Mouse (Mus musculus): ENCODE results near the gene Cidec. TPM values are rescaled to one million over a fixed set of nuclear protein-coding genes. Genes with fewer than 3 reads are reported as not detected.

The Cidec gene
- total and polyA plus RNA-seq, 2 experiments, result 0.92 to 1.5 TPM

- H3K4me3 ChIP-seq (ENCODE audit: insufficient read depth, low read depth, low read length), result peak overlapping the region; percentile 72
- H3K27me3 ChIP-seq (ENCODE audit: control insufficient read depth, insufficient read depth, low read length), result no peaks in the 10 kb centered on the region
- peak; percentile 79 for DNase-seq (ENCODE audit: extremely low read depth, low read depth, low spot score)
- H3K36me3 ChIP-seq (ENCODE audit: control insufficient read depth, insufficient read depth, low read length), result peaks cover 10% of the 10 kb centered on the region; the same call in 1 of the 2 replicates
- peak overlapping the region; percentile 97 for H3K27ac ChIP-seq (replicated peaks; ENCODE audit: insufficient read depth, low read depth, low read length)
- H3K9ac ChIP-seq (ENCODE audit: low read depth, low read length), result peak overlapping the region; percentile 76
- TF ChIP-seq CTCF (IDR thresholded peaks at IDR 0.05; ENCODE audit: low read depth, low read length) (no peak), POLR2A (IDR thresholded peaks at IDR 0.05; ENCODE audit: extremely low read depth, insufficient read depth, low read length) (no peak)
- peaks cover 20% of the 10 kb centered on the region; the same call in 1 of the 2 replicates for H3K79me2 ChIP-seq (ENCODE audit: control insufficient read depth, insufficient read depth, low read length)
- 4% methylated on average over 7 of the region's 7 CpGs for WGBS
- peaks cover 7% of the 10 kb centered on the region for H3K4me1 ChIP-seq (ENCODE audit: control insufficient read depth, insufficient read depth, low read length)
Observed at GRCm38 (mm10) chr6:113377172-113377495, 58.4 kb downstream of the Cidec start.

Other genes with a start within 250 kb of the Cidec start
- gene Lhfpl4, start 240.4 kb downstream of the Cidec start, total RNA-seq (2014; rRNA removed), result 0.07 TPM in 1 of 2 replicates, not detected in the other
- gene Lhfpl4, start 240.4 kb downstream of the Cidec start, polyA plus RNA-seq (2012; rRNA removed), result 0.02 TPM in 1 of 2 replicates, not detected in the other
- gene Mtmr14, start 197.9 kb downstream of the Cidec start, total RNA-seq (2014; rRNA removed), result 22.4 and 24.1 TPM in 2 replicates
- gene Mtmr14, start 197.9 kb downstream of the Cidec start, polyA plus RNA-seq (2012; rRNA removed), result 28.8 and 32.8 TPM in 2 replicates
- not detected in 2 replicates for gene Cpne9, start 153.5 kb downstream of the Cidec start, total RNA-seq (2014; rRNA removed)
- not detected in 2 replicates for gene Cpne9, start 153.5 kb downstream of the Cidec start, polyA plus RNA-seq (2012; rRNA removed)
- 5.4 and 5.5 TPM in 2 replicates for gene Brpf1, start 128.6 kb downstream of the Cidec start, total RNA-seq (2014; rRNA removed)
- gene Brpf1, start 128.6 kb downstream of the Cidec start, polyA plus RNA-seq (2012; rRNA removed), result 6.7 and 10.2 TPM in 2 replicates
- 4.8 and 5.0 TPM in 2 replicates for gene Ogg1, start 108.8 kb downstream of the Cidec start, total RNA-seq (2014; rRNA removed)
- 9.2 and 10.4 TPM in 2 replicates for gene Ogg1, start 108.8 kb downstream of the Cidec start, polyA plus RNA-seq (2012; rRNA removed)
- 16.1 and 18.8 TPM in 2 replicates for gene Camk1, start 91.8 kb downstream of the Cidec start, total RNA-seq (2014; rRNA removed)
- 12.1 and 15.6 TPM in 2 replicates for gene Camk1, start 91.8 kb downstream of the Cidec start, polyA plus RNA-seq (2012; rRNA removed)
- gene Tada3, start 57.9 kb downstream of the Cidec start, total RNA-seq (2014; rRNA removed), result 5.2 and 6.6 TPM in 2 replicates
- 8.4 and 10.4 TPM in 2 replicates for gene Tada3, start 57.9 kb downstream of the Cidec start, polyA plus RNA-seq (2012; rRNA removed)
- gene Arpc4, start 57.6 kb downstream of the Cidec start, total RNA-seq (2014; rRNA removed), result 36.0 and 41.8 TPM in 2 replicates
- 31.5 and 36.4 TPM in 2 replicates for gene Arpc4, start 57.6 kb downstream of the Cidec start, polyA plus RNA-seq (2012; rRNA removed)
- gene Ttll3, start 46.5 kb downstream of the Cidec start, total RNA-seq (2014; rRNA removed), result 0.65 and 1.5 TPM in 2 replicates
- gene Ttll3, start 46.5 kb downstream of the Cidec start, polyA plus RNA-seq (2012; rRNA removed), result 1.7 TPM in 2 replicates
- 14.2 and 17.2 TPM in 2 replicates for gene Rpusd3, start 16.4 kb downstream of the Cidec start, total RNA-seq (2014; rRNA removed)
- 106 and 118 TPM in 2 replicates for gene Rpusd3, start 16.4 kb downstream of the Cidec start, polyA plus RNA-seq (2012; rRNA removed)
- 20.2 and 26.6 TPM in 2 replicates for gene Jagn1, start 6.8 kb upstream of the Cidec start, total RNA-seq (2014; rRNA removed)
- 59.1 and 61.5 TPM in 2 replicates for gene Jagn1, start 6.8 kb upstream of the Cidec start, polyA plus RNA-seq (2012; rRNA removed)
- 0.46 TPM in 1 of 2 replicates, not detected in the other for gene Il17re, start 22.7 kb upstream of the Cidec start, total RNA-seq (2014; rRNA removed)
- 0.26 TPM in 2 replicates for gene Il17re, start 22.7 kb upstream of the Cidec start, polyA plus RNA-seq (2012; rRNA removed)
- gene Il17rc, start 35.7 kb upstream of the Cidec start, total RNA-seq (2014; rRNA removed), result 27.8 and 32.6 TPM in 2 replicates
- 79.2 and 87.5 TPM in 2 replicates for gene Il17rc, start 35.7 kb upstream of the Cidec start, polyA plus RNA-seq (2012; rRNA removed)
- gene Creld1, start 47.5 kb upstream of the Cidec start, total RNA-seq (2014; rRNA removed), result 12.3 and 15.9 TPM in 2 replicates
- gene Creld1, start 47.5 kb upstream of the Cidec start, polyA plus RNA-seq (2012; rRNA removed), result 24.4 and 28.7 TPM in 2 replicates
- under 0.01 TPM in 1 of 2 replicates, not detected in the other for gene Prrt3, start 66.2 kb upstream of the Cidec start, total RNA-seq (2014; rRNA removed)
- gene Prrt3, start 66.2 kb upstream of the Cidec start, polyA plus RNA-seq (2012; rRNA removed), result not detected in 2 replicates
- 53.5 and 56.0 TPM in 2 replicates for gene Emc3, start 95.9 kb upstream of the Cidec start, total RNA-seq (2014; rRNA removed)
- 31.9 and 35.5 TPM in 2 replicates for gene Emc3, start 95.9 kb upstream of the Cidec start, polyA plus RNA-seq (2012; rRNA removed)
- 0.18 and 0.67 TPM in 2 replicates for gene Fancd2, start 95.9 kb upstream of the Cidec start, total RNA-seq (2014; rRNA removed)
- gene Fancd2, start 95.9 kb upstream of the Cidec start, polyA plus RNA-seq (2012; rRNA removed), result 0.22 TPM in 1 of 2 replicates, not detected in the other
- not detected in 2 replicates for gene Fancd2os, start 165.0 kb upstream of the Cidec start, total RNA-seq (2014; rRNA removed)
- gene Fancd2os, start 165.0 kb upstream of the Cidec start, polyA plus RNA-seq (2012; rRNA removed), result not detected in 2 replicates
- gene Brk1, start 169.0 kb upstream of the Cidec start, total RNA-seq (2014; rRNA removed), result 70.3 and 76.0 TPM in 2 replicates
- 75.9 and 80.3 TPM in 2 replicates for gene Brk1, start 169.0 kb upstream of the Cidec start, polyA plus RNA-seq (2012; rRNA removed)
- 7.2 and 9.1 TPM in 2 replicates for gene Vhl, start 188.2 kb upstream of the Cidec start, total RNA-seq (2014; rRNA removed)
- 12.1 and 14.0 TPM in 2 replicates for gene Vhl, start 188.2 kb upstream of the Cidec start, polyA plus RNA-seq (2012; rRNA removed)
- gene Irak2, start 202.7 kb upstream of the Cidec start, total RNA-seq (2014; rRNA removed), result 18.2 and 20.7 TPM in 2 replicates
- 30.8 and 36.1 TPM in 2 replicates for gene Irak2, start 202.7 kb upstream of the Cidec start, polyA plus RNA-seq (2012; rRNA removed)